Mouse (Mus musculus) induced T-regulatory cell, adult 2 months (primary cell): Measurements from ENCODE around the gene Dido1.

Experiments used
- DNase-seq: peaks from one replicate; pipeline ENCODE4 v3.0.0-alpha.2; 2012; ENCODE audit warnings: low read depth

The Dido1 gene

GRCm38 (mm10) chr2:180709923-180710272 lies at the start of gene Dido1, which contains the start of gene Gid8:
TSS of gene Dido1 (minus strand) at chr2:180709999.
TSS of gene Gid8 (plus strand) at chr2:180710117.
- peak; percentile 99 for DNase-seq

GRCm38 (mm10) chr2:180758513-180759263 lies 48.9 kb upstream of the Dido1 start:
- DNase-seq, result no peak

- DNase-seq, result no peak
Observed at GRCm38 (mm10) chr2:180756786-180757185, 47.0 kb upstream of the Dido1 start.

- no peak for DNase-seq
Observed at GRCm38 (mm10) chr2:180755896-180756295, 46.1 kb upstream of the Dido1 start.

DNA sequence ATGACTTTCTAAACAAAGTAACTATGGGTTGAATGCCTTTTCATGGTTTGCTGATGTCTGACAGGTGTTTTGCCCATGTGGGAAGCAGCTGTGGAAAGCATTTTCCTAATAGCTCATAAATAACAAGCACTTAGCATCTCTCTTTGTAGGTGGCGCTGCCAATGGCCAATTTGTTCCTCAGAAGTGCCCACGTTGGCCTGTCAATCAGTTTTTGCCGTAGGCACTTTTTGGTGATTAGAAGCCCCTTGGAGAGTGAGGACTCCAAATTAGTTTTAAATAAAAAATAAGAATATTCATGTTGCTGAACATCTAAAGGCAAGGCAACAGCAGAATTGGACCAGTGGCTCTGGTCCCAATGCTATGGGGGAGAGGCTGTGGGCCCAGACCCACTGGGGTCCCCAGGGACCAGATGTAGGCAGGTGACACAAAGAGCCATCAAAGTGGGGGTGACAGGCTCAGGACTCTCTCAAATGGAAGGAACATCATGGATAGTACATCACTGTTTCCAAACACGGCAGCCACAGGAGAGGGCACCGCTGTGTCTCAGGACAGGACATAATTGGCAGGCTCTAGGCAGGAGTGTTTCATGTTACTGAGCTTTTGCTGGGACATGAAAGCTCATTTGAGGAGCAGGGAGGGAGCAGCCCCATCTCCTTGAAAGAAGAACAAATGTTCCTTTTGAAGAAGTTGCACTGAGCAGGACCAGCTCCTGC lies 45.3 kb upstream of the Dido1 start:
- DNase-seq, result no peak

DNA sequence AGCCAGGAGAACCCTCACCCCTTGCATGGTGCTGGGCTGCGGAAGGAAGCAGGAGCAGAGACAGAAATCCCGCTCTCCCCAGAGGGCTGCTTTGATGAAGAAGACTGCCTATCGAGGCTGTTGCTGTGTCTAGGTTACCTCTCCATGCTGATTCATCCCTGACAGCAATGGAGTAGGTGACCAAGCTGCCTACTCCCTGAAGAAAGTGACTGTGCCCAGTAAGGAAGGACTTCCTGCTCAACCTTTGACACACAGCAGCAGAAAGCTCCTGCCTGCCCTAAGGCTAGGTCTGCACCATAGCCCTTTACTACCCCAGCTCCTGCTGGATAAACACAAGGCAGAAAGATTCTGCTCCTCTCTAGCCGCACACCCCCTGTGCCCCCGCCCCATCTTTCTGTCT lies 39.1 kb upstream of the Dido1 start:
- no peak for DNase-seq

- DNase-seq, result no peak
Observed at GRCm38 (mm10) chr2:180746569-180747192, 36.9 kb upstream of the Dido1 start.

DNA sequence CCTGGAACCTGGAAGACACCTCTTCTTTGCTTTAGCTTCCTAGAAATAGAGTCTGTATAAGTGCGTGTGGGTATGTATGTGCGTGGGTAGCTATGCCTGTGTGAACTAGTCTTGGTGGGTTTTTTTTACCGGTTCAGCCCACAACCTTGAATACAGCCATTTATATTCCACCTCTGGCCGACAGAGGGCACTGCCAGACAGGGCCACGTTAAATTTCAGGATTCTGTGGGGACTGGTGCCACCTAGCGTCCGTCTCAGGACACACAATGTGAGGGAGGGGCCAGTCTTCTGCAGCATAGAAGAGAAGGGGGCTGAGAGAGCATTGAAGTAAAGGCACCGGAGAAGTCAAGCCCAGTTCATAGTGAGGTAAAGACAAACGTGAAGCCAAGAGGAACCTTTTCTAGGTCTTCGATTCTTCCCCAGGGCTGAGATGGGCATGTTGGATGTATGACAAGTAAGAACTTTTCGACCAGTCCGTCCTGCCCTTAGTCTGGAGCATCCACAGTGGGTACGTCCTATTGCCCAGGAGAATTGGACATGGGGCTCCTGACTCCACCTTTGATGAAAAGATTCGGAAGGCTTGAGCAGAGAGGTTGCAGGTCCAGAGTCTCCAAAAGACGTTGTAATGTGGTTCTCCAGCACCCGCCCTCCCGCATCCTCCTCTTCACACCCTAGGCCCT lies 35.6 kb upstream of the Dido1 start:
- DNase-seq, result peak; percentile 94

DNA sequence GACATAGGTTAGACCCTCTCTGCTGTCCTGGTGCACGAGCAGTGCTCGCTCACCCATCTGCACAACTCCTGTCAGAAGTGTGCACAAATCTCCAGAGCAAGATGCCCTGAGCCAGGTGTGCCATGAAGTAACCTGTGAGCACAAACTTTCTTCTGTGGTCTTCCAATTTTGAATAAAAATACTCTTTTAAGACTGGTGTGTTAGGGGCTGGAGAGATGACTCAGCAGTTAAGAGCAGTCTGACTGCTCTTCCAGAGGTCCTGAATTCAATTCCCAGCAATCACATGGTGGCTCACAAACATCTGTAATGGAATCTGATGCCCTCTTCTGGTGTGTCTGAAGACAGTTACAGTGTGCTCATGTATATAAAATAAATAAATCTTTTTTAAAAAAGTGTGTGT lies 33.5 kb upstream of the Dido1 start:
- no peak for DNase-seq

- no peak for DNase-seq
Observed at GRCm38 (mm10) chr2:180742820-180743219, 33.0 kb upstream of the Dido1 start.

DNA sequence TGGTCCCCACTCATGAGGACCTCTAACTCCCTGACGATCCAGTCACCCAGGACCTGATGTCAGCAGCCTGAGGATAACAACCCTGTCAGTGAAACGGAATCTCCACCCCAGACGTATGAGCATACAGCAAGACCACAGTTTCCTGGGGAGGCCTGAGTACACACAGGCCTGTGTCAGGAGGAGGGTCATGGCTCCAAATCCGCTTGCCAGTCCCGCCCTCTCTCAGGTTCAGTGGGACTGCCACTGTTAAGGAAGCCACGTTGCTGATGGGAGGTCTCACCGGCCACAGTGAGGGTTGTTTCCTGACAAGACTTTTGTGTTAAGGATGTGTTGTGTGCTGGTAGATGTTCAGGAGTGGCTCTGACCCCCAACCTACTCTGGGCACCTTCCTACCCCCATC lies 31.6 kb upstream of the Dido1 start:
- DNase-seq, result no peak

- no peak for DNase-seq
Observed at GRCm38 (mm10) chr2:180740349-180740748, 30.6 kb upstream of the Dido1 start.

DNA sequence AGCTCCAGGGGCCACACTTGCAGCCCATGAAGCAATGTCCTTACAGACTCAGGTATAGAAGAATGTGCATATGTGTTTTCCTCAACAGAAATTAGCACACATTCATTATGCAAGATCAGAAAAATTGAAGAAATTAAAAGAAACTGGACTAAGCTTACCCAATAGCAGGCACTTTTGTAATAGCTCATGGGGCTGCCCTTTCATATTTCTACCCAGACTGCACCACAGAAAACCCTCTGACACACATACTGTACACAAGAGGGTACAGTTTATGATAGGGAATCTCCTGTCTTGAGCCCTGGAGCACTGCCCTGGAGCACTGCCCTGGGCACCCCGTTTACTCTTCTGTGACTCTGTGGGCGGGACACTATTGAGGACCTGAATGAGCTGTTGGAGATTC lies 28.2 kb upstream of the Dido1 start:
- no peak for DNase-seq

DNA sequence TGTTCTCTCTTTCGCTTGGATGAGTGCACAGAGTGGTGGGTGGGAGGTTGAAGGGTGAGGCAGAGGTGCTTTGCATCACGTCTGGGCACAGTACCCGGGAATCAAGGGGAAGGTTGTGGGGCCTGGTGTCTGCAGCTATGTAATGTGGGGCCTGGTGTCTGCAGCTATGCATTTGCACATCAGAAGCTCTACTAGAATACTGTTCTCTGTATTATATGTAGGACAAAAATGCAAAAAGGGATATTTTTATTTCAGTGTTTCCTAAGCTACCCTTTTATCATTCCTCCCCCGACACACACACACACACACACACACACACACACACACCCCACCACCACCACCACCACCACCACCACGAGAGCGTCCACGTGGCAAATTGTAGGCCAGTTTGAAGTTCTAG lies 25.4 kb upstream of the Dido1 start:
- DNase-seq, result no peak

DNA sequence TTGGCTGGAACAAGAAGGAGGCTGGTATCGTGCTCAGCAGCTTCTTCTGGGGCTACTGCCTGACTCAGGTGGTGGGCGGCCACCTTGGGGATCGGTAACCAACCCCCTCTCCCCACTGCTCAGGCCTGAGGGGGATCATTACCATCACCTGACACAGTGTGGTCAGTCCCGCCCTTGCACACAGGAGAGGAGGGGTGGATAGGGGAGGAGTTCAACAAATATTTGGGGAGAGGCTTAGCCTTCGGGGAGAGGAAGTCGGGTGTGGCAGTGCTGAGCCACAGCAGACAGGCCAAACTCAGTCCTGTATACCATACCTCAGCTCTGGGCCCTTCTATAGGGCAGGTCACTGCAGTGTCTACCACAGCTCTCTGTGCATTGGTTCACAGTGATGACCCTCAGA lies 22.2 kb upstream of the Dido1 start:
- peak; percentile 60 for DNase-seq

DNA sequence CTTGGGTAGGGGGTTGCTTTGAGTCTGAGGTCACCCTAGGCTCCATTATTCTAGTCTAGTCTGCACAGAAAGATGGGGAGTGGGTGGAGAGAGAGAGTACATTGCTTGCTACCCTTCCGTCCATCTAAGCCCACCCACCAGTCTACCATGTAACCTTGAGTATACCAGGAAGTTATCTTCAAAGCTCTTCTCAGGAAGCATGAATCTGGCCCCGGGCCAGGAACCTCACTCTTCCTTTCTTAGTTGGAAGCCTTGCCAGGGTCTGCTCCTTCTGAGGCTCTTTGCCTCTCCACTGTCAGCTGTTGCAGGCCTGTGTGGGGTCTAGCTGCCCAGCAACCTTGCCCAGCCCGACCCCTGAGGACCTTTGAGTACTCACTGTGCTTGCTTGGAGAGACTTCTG lies 21.2 kb upstream of the Dido1 start:
- DNase-seq, result peak; percentile 75

DNA sequence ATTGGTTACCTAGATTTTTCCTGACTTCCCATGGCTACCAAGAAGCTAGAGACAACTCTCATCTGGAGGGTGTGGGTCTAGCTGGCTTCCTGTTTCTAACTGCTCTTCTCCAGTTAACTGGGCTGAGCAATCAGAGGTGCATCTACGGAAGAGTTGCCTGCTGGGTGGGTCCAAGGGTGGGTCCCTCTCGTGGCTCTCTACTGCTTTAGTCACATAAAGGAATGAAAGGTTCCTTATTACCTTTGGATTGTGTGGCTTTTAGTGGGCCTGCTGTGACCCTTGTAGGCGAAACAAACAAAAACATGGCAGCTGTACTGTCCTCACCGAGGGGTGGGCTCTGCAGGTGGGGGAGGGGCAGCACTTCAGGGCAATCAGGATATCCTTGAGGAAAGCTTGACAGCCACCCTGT lies 17.8 kb upstream of the Dido1 start:
- DNase-seq, result peak; percentile 40

DNA sequence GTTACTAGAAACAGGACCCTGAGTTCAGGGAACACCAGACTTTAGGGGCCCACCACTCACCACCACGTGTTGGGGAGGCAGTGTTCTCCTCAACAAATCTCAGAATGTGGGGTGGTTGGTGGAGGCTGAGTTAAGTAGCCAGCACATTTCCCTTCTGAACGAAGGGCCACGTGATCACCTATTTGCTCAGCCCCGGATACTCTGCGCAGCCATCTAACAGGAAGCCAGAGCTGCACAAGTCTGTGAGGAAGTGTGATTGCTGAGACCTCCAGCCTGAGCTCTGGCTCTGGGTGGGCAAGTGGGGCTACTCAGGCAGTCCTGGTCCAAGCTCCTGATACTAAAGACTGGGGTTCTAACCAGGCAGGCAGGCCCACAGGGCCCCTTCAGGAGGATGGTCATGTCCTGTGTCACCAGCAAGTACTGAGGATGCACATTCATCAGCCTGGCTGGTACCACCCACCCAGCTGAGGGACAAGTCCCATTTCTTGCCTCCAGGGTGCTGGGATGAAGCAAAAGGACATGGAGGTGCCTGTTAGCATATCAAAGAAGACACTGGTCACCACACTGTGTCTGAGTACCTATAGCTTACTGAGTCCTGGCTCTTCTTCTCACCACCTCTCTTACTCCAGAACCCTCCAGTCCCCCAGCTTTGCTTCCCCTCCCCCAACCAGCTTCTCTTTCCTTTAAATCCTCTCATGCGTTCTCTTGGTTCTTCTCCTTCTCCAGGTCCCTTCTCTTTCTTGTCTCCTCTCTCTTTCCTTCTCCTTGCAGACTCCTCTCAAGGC lies 17.1 kb upstream of the Dido1 start:
- peak; percentile 85 for DNase-seq

DNA sequence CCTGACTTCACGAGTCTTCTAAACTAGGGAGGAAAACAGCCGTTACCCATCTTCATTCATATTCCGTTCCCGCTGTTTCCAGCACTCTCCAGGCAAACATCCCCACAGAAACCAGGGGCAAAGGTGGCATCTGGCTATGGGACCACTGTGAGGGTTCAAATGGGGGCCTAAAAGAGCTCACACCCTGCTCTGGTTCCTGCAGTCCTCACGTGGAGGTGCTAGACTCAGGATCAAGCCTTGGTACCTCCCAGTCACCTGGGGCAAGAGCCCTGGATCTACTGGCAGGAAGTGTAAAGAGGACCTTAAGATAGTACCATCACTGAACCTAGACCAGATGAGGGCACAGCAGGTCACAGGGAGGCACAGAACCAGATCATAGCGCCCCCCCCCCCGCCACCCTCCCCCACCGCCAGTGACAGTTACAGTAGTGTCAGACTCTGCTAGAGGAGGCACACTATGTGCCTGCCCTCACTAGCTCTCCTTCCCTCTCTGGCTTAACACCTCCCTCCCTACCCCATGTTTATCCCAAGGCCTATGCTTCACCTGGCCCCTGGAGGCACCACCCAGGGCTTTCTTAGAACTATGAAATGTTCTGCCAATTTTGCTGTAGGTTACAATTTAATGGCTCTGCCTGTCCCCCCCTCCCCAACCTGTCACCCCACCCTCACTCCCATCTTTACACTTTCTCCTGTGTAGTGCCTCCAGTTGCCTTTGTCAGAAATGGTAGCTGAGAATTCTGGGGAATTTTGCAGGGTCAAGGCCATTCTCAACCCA lies 16.2 kb upstream of the Dido1 start:
- DNase-seq, result peak; percentile 49

DNA sequence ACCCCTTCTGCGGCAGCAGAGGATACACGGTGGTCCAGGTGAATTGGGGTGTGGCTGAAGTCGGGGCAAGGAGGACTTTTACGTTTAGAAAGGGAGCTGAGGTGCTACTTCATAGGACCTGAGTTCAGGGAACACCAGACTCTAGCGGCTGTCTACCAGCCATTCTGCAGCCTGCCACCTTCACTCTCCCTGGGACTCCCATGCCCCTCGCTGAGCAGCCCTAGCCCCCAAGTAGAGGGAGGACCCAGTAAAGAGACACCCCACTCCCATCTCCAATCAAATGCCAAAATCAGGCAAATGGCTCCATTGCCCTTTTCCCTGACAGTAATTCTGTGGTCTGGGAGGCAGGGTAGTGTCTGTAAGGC lies 15.6 kb upstream of the Dido1 start:
- DNase-seq, result no peak
